Mouse (Mus musculus): ENCODE measurements around the gene Rps15. TPM values are rescaled to one million over a fixed set of nuclear protein-coding genes. Genes with fewer than 3 reads are reported as not detected.

The Rps15 gene
- total RNA-seq, 1 experiment, result 2,505 TPM

DNA sequence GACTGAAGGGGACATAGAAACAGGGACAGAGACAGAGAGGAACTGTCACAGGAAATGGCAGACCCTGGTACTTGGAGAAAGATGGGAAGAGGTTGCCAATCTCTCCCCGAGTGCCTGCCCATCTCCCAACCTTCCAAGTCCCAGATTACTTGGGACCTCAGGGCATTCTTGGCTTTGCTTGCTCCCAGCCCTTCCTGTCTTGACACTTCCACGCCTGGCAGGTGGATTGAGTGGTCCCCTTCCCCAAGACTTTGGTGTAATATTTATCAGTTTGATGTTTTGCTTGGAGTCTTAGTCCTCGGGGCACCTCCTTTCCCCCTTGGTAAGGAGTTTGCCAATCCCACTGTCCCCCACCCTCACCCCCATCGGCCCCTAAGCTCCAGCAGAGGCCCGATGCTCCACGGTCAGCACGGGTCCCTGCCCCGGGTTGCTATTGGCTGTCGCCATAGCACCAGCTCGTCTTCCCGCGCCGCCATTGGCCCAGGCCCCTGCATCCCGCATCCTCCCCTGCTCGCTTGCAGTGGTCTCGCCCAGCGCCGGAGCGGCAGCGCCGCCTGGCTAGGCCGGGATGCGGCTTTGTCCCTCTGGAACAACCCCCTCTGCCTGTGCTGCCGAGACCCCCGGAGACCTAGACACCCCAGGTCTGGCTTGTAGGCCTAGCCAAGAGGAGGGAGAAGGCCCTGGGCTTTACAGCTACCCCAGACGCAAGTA lies 6.5 kb downstream of the Rps15 start:
- H3K27ac ChIP-seq (ENCODE audit: insufficient read depth, low read depth, low read length, poor library complexity, severe bottlenecking), result no peak overlapping the region
- H3K9ac ChIP-seq (ENCODE audit: insufficient read depth, low read depth, low read length, poor library complexity, severe bottlenecking), result no peak overlapping the region
- TF ChIP-seq CHD2 (IDR thresholded peaks at IDR 0.05; ENCODE audit: low read depth, low read length) (no peak), ZC3H11A (IDR thresholded peaks at IDR 0.05; ENCODE audit: borderline replicate concordance, low read depth, low read length) (no peak), MAFK (IDR thresholded peaks at IDR 0.05; ENCODE audit: insufficient read depth, low read depth, low read length) (no peak), HCFC1 (IDR thresholded peaks at IDR 0.05; ENCODE audit: borderline replicate concordance, insufficient read depth, low read length) (no peak), ZNF384 (IDR thresholded peaks at IDR 0.05; ENCODE audit: low read depth, low read length) (no peak)
- peaks cover 14% of the 10 kb centered on the region for H3K36me3 ChIP-seq (ENCODE audit: control insufficient read depth, insufficient read depth, low read length, poor library complexity, severe bottlenecking)
- H3K4me3 ChIP-seq (ENCODE audit: insufficient read depth in 1 of 2, low read depth in 1 of 2, low read length in 2 of 2, poor library complexity in 1 of 2, severe bottlenecking in 1 of 2), result peak overlapping the region in 1 of 2 experiments; percentile 39; a peak in 3 of 4 replicates
- no peak for DNase-seq (ENCODE audit: low read depth, low spot score)
- no peaks in the 10 kb centered on the region for H3K9me3 ChIP-seq (ENCODE audit: control insufficient read depth, insufficient read depth, low read depth, low read length)
- peaks cover 0 to 15% of the 10 kb centered on the region in 2 experiments; a peak in 2 of 4 replicates for H3K4me1 ChIP-seq (ENCODE audit: control insufficient read depth in 2 of 2, insufficient read depth in 2 of 2, low read length in 2 of 2, poor library complexity in 1 of 2)
- in situ Hi-C loops (cut with MboI; ENCODE audit: low sequenced_read_pairs in 2 of 2, unreplicated experiment in 2 of 2), result no loop called here

- no peak for DNase-seq (ENCODE audit: low read depth, low spot score)
- Histone ChIP-seq H3K9me3 (ENCODE audit: control insufficient read depth, insufficient read depth, low read depth, low read length) (no peaks in the 10 kb centered on the region), H3K4me3 (ENCODE audit: insufficient read depth in 1 of 2, low read depth in 1 of 2, low read length in 2 of 2, poor library complexity in 1 of 2, severe bottlenecking in 1 of 2) (peak overlapping the region in 1 of 2 experiments; percentile 39; a peak in 3 of 4 replicates), H3K4me1 (ENCODE audit: control insufficient read depth in 2 of 2, insufficient read depth in 2 of 2, low read length in 2 of 2, poor library complexity in 1 of 2) (peaks cover 0 to 13% of the 10 kb centered on the region in 2 experiments; a peak in 2 of 4 replicates), H3K9ac (ENCODE audit: insufficient read depth, low read depth, low read length, poor library complexity, severe bottlenecking) (no peak overlapping the region), H3K36me3 (ENCODE audit: control insufficient read depth, insufficient read depth, low read length, poor library complexity, severe bottlenecking) (peaks cover 8% of the 10 kb centered on the region), H3K27ac (ENCODE audit: insufficient read depth, low read depth, low read length, poor library complexity, severe bottlenecking) (no peak overlapping the region)
- TF ChIP-seq ZC3H11A (IDR thresholded peaks at IDR 0.05; ENCODE audit: borderline replicate concordance, low read depth, low read length) (no peak), ZNF384 (IDR thresholded peaks at IDR 0.05; ENCODE audit: low read depth, low read length) (no peak), HCFC1 (IDR thresholded peaks at IDR 0.05; ENCODE audit: borderline replicate concordance, insufficient read depth, low read length) (no peak), CHD2 (IDR thresholded peaks at IDR 0.05; ENCODE audit: low read depth, low read length) (no peak), MAFK (IDR thresholded peaks at IDR 0.05; ENCODE audit: insufficient read depth, low read depth, low read length) (no peak)
- in situ Hi-C loops (cut with MboI; ENCODE audit: low sequenced_read_pairs in 2 of 2, unreplicated experiment in 2 of 2), result no loop called here
These were observed 7.0 kb downstream of the Rps15 start for GRCm38 (mm10) chr10:80299301-80299700.

DNA sequence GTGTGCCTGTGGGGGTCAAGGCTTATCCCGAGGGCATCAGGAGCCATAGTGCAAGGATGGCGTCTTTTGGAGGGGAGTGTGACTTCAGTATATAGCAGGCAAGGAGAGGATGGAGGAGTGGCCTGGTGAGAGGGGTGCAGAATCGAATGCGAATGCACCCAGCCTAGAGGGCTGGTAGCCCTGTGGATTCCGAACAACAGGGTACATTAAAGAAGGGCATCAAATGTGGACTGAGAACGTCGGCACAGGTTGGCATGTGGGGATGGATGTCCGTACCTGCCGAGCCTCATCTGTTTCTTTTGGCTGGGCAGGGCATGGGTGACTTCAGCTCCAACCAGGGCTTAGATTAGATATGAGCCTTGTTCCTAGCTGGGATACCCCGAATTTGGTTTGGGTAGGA lies 7.6 kb downstream of the Rps15 start:
- Histone ChIP-seq H3K4me1 (ENCODE audit: control insufficient read depth in 2 of 2, insufficient read depth in 2 of 2, low read length in 2 of 2, poor library complexity in 1 of 2) (peaks cover 0 to 8% of the 10 kb centered on the region in 2 experiments; a peak in 2 of 4 replicates), H3K27ac (ENCODE audit: insufficient read depth, low read depth, low read length, poor library complexity, severe bottlenecking) (no peak overlapping the region), H3K36me3 (ENCODE audit: control insufficient read depth, insufficient read depth, low read length, poor library complexity, severe bottlenecking) (peaks cover 3% of the 10 kb centered on the region), H3K4me3 (ENCODE audit: insufficient read depth in 1 of 2, low read depth in 1 of 2, low read length in 2 of 2, poor library complexity in 1 of 2, severe bottlenecking in 1 of 2) (no peak overlapping the region), H3K9me3 (ENCODE audit: control insufficient read depth, insufficient read depth, low read depth, low read length) (no peaks in the 10 kb centered on the region), H3K9ac (ENCODE audit: insufficient read depth, low read depth, low read length, poor library complexity, severe bottlenecking) (no peak overlapping the region)
- no peak for TF ChIP-seq HCFC1 (IDR thresholded peaks at IDR 0.05; ENCODE audit: borderline replicate concordance, insufficient read depth, low read length)
- TF ChIP-seq CHD2 (IDR thresholded peaks at IDR 0.05; ENCODE audit: low read depth, low read length), result no peak
- TF ChIP-seq MAFK (IDR thresholded peaks at IDR 0.05; ENCODE audit: insufficient read depth, low read depth, low read length), result no peak
- TF ChIP-seq ZNF384 (IDR thresholded peaks at IDR 0.05; ENCODE audit: low read depth, low read length), result no peak
- no peak for TF ChIP-seq ZC3H11A (IDR thresholded peaks at IDR 0.05; ENCODE audit: borderline replicate concordance, low read depth, low read length)
- no peak for DNase-seq (ENCODE audit: low read depth, low spot score)
- in situ Hi-C loops (cut with MboI; ENCODE audit: low sequenced_read_pairs in 2 of 2, unreplicated experiment in 2 of 2), result no loop called here

DNA sequence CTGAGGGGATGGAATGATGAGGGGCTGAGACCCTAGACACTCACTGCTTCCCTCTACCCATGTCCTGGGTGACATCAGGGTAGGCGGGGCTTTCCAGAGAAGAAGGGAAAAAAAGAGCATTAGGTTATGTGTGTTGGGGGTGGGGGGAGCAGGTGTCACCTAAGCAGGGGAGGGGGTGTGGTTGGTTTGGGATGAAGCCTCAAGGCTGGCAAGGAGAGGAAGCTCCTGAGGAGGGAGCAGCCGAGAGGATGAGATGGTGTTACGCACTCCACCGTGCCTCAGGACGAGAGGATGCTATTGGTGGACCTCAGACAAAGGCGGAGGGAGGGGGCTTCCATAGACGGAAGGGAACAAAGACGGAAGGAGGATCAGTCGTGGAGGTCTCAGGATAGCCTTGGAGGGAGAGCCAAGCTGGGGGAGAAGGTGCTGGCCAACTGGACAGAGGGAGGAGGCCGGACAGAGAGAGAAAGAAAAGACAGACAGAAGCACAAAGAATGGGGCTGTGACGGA lies 8.5 kb downstream of the Rps15 start:
- H3K9me3 ChIP-seq (ENCODE audit: control insufficient read depth, insufficient read depth, low read depth, low read length), result no peaks in the 10 kb centered on the region
- DNase-seq (ENCODE audit: low read depth, low spot score), result no peak
- H3K27ac ChIP-seq (ENCODE audit: insufficient read depth, low read depth, low read length, poor library complexity, severe bottlenecking), result no peak overlapping the region
- no peaks in the 10 kb centered on the region for H3K36me3 ChIP-seq (ENCODE audit: control insufficient read depth, insufficient read depth, low read length, poor library complexity, severe bottlenecking)
- peaks cover 0 to 6% of the 10 kb centered on the region in 2 experiments; a peak in 2 of 4 replicates for H3K4me1 ChIP-seq (ENCODE audit: control insufficient read depth in 2 of 2, insufficient read depth in 2 of 2, low read length in 2 of 2, poor library complexity in 1 of 2)
- in situ Hi-C loops (cut with MboI; ENCODE audit: low sequenced_read_pairs in 2 of 2, unreplicated experiment in 2 of 2), result no loop called here
- H3K4me3 ChIP-seq (ENCODE audit: insufficient read depth in 1 of 2, low read depth in 1 of 2, low read length in 2 of 2, poor library complexity in 1 of 2, severe bottlenecking in 1 of 2), result no peak overlapping the region
- no peak overlapping the region for H3K9ac ChIP-seq (ENCODE audit: insufficient read depth, low read depth, low read length, poor library complexity, severe bottlenecking)
- TF ChIP-seq ZC3H11A (IDR thresholded peaks at IDR 0.05; ENCODE audit: borderline replicate concordance, low read depth, low read length) (no peak), ZNF384 (IDR thresholded peaks at IDR 0.05; ENCODE audit: low read depth, low read length) (no peak), MAFK (IDR thresholded peaks at IDR 0.05; ENCODE audit: insufficient read depth, low read depth, low read length) (no peak), CHD2 (IDR thresholded peaks at IDR 0.05; ENCODE audit: low read depth, low read length) (no peak), HCFC1 (IDR thresholded peaks at IDR 0.05; ENCODE audit: borderline replicate concordance, insufficient read depth, low read length) (no peak)
